Mouse (Mus musculus): ENCODE measurements around the gene Stxbp6.

The Stxbp6 gene

GRCm38 (mm10) chr12:44913854-44914253 lies 160.7 kb downstream of the Stxbp6 start:
- no peak for DNase-seq (ENCODE audit: low read depth)

GRCm38 (mm10) chr12:44908028-44908702 lies 166.3 kb downstream of the Stxbp6 start:
- DNase-seq (ENCODE audit: low read depth): no peak

- no peak for DNase-seq (ENCODE audit: low read depth)
These were observed 168.5 kb downstream of the Stxbp6 start for GRCm38 (mm10) chr12:44906001-44906400.

GRCm38 (mm10) chr12:44903205-44903732 lies 171.2 kb downstream of the Stxbp6 start:
- DNase-seq (ENCODE audit: low read depth): no peak

- no peak for DNase-seq (ENCODE audit: low read depth)
These were observed 175.2 kb downstream of the Stxbp6 start for GRCm38 (mm10) chr12:44899173-44899870.

- DNase-seq (ENCODE audit: low read depth): no peak
These were observed 178.0 kb downstream of the Stxbp6 start for GRCm38 (mm10) chr12:44896460-44896859.

GRCm38 (mm10) chr12:44889677-44890393 lies 184.7 kb downstream of the Stxbp6 start:
- DNase-seq (ENCODE audit: low read depth): no peak

- no peak for DNase-seq (ENCODE audit: low read depth)
These were observed 187.7 kb downstream of the Stxbp6 start for GRCm38 (mm10) chr12:44886826-44887225.

GRCm38 (mm10) chr12:44872697-44873096 lies 201.8 kb downstream of the Stxbp6 start:
- DNase-seq (ENCODE audit: low read depth): no peak

- no peak for DNase-seq (ENCODE audit: low read depth)
These were observed 209.1 kb downstream of the Stxbp6 start for GRCm38 (mm10) chr12:44865442-44865841.

- DNase-seq (ENCODE audit: low read depth): no peak
These were observed 215.1 kb downstream of the Stxbp6 start for GRCm38 (mm10) chr12:44859454-44859853.

GRCm38 (mm10) chr12:44858110-44858885 lies 216.2 kb downstream of the Stxbp6 start:
- peak; percentile 67 for DNase-seq (ENCODE audit: low read depth)

GRCm38 (mm10) chr12:44852024-44852423 lies 222.5 kb downstream of the Stxbp6 start:
- DNase-seq (ENCODE audit: low read depth): no peak

GRCm38 (mm10) chr12:44850516-44850915 lies 224.0 kb downstream of the Stxbp6 start:
- DNase-seq (ENCODE audit: low read depth): no peak

- no peak for DNase-seq (ENCODE audit: low read depth)
These were observed 225.9 kb downstream of the Stxbp6 start for GRCm38 (mm10) chr12:44848483-44849221.

- no peak for DNase-seq (ENCODE audit: low read depth)
These were observed 233.9 kb downstream of the Stxbp6 start for GRCm38 (mm10) chr12:44840585-44840984.

- DNase-seq (ENCODE audit: low read depth): no peak
These were observed 234.7 kb downstream of the Stxbp6 start for GRCm38 (mm10) chr12:44839594-44840373.

GRCm38 (mm10) chr12:44835879-44836467 lies 238.5 kb downstream of the Stxbp6 start:
- DNase-seq (ENCODE audit: low read depth): no peak

GRCm38 (mm10) chr12:44811895-44812294 lies 262.6 kb downstream of the Stxbp6 start:
- DNase-seq (ENCODE audit: low read depth): no peak

- no peak for DNase-seq (ENCODE audit: low read depth)
These were observed 270.3 kb downstream of the Stxbp6 start for GRCm38 (mm10) chr12:44804213-44804612.
